Mouse (Mus musculus): ENCODE data around the gene Eif3l. TPM values are rescaled to one million over a fixed set of nuclear protein-coding genes. Genes with fewer than 3 reads are reported as not detected.

Gene Eif3l
- total RNA-seq, 4 experiments from 2014 or later: 57.8 to 60.8 (median 60.6) TPM

- peak; percentile 30 to 47 for DNase-seq (ENCODE audit: low spot score in 2 of 2)
These were observed 48.8 kb downstream of the Eif3l start for GRCm38 (mm10) chr15:79123751-79124150.

DNA sequence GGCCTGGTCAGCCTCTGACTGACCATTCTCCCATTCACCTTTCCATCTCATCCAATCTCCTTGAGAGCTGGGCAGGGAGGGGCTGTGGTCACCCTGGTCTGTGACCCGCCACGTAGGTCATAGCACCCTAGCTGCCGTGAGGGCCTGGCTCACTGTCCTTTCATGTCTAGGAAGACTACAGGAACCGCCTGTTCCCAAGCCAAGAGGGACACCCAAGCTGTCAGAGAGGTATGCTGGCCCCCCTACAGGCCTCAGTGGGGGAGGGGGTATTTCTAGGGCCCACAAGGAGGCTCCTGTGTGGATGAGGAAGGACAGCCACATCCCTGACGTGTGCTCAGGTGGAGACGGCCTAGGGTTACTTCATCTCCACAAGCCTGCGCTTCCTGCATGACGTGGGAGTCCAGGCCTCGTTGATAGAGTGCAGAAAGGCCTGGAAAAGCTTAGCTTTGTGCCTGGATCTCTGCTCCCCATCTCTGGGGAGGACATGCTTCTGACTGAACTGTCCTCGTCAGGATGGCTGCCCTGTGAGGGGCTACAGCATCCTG, 49.4 kb downstream of the Eif3l start:
- no peak for DNase-seq (ENCODE audit: low spot score in 2 of 2)

- DNase-seq (ENCODE audit: low spot score in 2 of 2): peak in 1 of 2 experiments; percentile 31
These were observed 51.4 kb downstream of the Eif3l start for GRCm38 (mm10) chr15:79126217-79126932.

GRCm38 (mm10) chr15:79127101-79127500, 52.1 kb downstream of the Eif3l start:
- DNase-seq (ENCODE audit: low spot score in 2 of 2): no peak

GRCm38 (mm10) chr15:79128208-79128607, 53.2 kb downstream of the Eif3l start:
- no peak for DNase-seq (ENCODE audit: low spot score in 2 of 2)

DNA sequence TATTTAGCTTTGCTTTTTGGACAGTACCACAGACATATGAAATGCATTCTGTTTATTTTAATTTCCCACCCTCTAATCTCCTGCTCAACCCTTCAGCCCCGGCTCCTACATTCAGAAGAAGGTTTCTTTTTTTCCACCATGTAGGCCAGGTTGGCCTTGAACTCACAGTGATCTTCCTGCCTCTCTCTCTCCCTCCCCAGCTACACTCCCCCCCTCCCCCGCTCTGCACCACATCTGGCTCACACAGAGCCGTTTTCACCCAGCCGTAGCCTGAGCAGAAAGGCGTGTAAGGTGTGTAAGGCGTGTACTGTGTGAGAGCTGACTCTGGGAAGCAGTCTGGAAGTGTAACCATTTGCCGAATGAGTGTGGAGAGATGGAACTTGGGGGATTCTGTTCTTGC, 54.3 kb downstream of the Eif3l start:
- DNase-seq (ENCODE audit: low spot score in 2 of 2): no peak

GRCm38 (mm10) chr15:79130782-79131181, 55.8 kb downstream of the Eif3l start:
- DNase-seq (ENCODE audit: low spot score in 2 of 2): no peak

GRCm38 (mm10) chr15:79131442-79131841, 56.5 kb downstream of the Eif3l start:
- peak; percentile 81 to 92 for DNase-seq (ENCODE audit: low spot score in 2 of 2)

- DNase-seq (ENCODE audit: low spot score in 2 of 2): no peak
These were observed 58.2 kb downstream of the Eif3l start for GRCm38 (mm10) chr15:79133191-79133661.

- DNase-seq (ENCODE audit: low spot score in 2 of 2): no peak
These were observed 59.7 kb downstream of the Eif3l start for GRCm38 (mm10) chr15:79134496-79135270.

DNA sequence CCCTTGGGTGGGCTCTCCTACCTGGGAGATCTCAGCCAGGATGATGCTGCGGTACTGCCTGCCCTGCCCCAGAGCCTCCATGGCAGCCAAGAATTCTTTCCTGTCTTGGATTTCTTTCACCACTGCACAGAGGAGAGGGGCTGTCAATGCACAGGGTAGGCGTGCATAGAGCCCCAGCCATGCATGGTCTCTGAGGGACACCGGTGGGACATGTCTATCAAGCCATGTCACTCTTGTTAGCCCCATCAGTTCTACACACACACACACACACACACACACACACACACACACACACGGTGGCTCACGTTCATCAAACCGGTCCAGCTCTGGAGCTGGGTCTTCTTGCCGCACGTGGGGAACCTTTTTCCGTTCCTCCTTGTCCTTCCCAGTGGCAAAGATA, 60.4 kb downstream of the Eif3l start:
- no peak for DNase-seq (ENCODE audit: low spot score in 2 of 2)

DNA sequence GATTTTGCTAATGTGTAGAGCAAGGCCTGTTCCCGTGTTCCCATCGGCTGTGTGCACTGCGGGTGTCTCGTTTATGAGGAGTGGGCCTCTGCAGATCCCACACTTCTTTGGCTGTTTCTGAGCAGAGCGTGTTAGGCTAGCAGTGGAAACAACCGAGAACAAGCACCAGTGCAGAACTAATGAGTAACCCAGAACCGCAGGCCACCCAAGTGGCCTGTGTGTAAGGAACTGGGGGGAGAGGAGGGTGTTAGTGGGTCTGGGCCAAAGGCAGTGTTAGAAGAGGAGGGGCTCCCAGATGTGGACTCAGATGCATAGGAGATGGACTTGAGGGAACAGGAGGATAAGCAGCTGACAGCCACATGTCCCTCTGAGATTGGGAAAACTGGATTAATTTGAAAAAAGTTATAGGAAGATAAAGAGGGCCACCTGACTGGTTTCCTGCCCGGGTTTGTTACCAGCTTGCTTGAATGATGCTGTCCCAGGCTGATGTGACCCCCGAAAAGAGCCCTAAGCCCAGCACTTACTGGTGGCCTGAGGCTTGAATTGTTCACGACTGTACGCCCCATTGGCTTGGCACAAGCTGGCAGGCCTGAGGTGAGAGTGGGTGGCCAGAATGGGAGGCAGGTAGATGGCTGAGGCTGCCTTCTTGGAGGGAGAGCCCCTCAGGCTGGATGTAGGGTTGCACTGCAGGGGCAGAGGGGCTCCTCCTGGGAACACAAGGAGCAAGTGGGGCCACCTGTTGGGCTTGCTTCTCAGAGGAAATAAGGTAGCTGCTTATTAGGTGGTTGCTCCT, 61.0 kb downstream of the Eif3l start:
- DNase-seq (ENCODE audit: low spot score in 2 of 2): no peak

GRCm38 (mm10) chr15:79139640-79140039, 64.7 kb downstream of the Eif3l start:
- DNase-seq (ENCODE audit: low spot score in 2 of 2): no peak

GRCm38 (mm10) chr15:79140866-79141565, 66.0 kb downstream of the Eif3l start, which contains the start of the genes Polr2f and 1700088E04Rik:
Gene Polr2f, plus strand, starts transcription at chr15:79141009.
Gene 1700088E04Rik, minus strand, starts transcription at chr15:79141253.
- DNase-seq (ENCODE audit: low spot score in 2 of 2): peak; percentile 85 to 88

DNA sequence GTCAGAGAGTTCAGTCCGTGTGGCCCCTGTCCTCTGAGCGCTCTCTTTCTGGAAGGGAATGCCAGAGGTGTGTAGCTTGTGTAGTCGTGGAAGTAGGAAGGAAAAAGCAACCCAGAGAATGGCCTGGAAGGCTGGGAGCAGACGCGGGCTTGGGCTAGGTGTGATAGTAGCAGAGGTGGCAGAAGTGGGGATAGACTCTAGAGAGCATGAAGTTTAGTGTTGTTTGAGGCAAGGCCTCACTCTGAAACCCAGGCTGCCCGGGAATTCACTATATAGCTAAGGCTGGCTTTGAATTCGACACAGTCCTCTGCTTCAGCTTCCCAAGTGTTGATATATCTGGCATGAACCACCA, 66.6 kb downstream of the Eif3l start:
- DNase-seq (ENCODE audit: low spot score in 2 of 2): no peak

DNA sequence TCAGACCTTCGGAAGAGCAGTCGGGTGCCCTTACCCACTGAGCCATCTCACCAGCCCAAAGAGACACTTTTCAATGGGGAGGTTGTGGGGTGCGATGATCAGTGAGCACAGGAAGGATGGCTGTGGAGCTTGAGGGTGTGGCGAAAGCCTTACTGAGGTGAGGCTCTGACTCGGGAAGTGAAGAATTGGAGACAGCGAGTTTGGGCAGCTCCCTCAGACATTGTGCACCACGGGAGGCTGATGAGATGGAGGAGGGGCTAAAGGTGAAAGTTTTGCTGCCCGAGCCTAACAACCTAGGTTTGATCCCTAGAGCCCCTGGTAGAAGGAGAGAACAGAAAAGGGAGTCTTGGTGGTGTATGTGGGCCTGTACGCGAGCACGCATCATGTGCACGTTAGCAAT, 68.3 kb downstream of the Eif3l start:
- DNase-seq (ENCODE audit: low spot score in 2 of 2): no peak

Other genes starting within 250 kb of the Eif3l start
- 1 to 10 TPM; 4.1 to 7.3 (median 6.2) TPM for gene Cdc42ep1, start 232.6 kb upstream of the Eif3l start, total RNA-seq (2022)
- gene Lgals2, start 219.7 kb upstream of the Eif3l start, total RNA-seq (2022): not detected
- 10 to 100 TPM; 41.8 to 44.9 (median 43.5) TPM for gene Gga1, start 198.0 kb upstream of the Eif3l start, total RNA-seq (2022)
- gene Gm49510, start 175.5 kb upstream of the Eif3l start, total RNA-seq (2022): not detected
- gene Sh3bp1, start 175.4 kb upstream of the Eif3l start, total RNA-seq (2022): 1 to 10 TPM in 2 of 4 experiments, under 1 TPM in 2; 0.80 to 1.7 (median 1.2) TPM
- 1 to 10 TPM; 1.7 to 2.7 (median 2.1) TPM for gene Pdxp, start 161.3 kb upstream of the Eif3l start, total RNA-seq (2022)
- gene Lgals1, start 148.5 kb upstream of the Eif3l start, total RNA-seq (2022): 100 to 1,000 TPM; 214 to 406 (median 281) TPM
- 10 to 100 TPM; 24.0 to 31.2 (median 28.1) TPM for gene Nol12, start 140.2 kb upstream of the Eif3l start, total RNA-seq (2022)
- 10 to 100 TPM; 38.3 to 69.6 (median 41.9) TPM for gene Triobp, start 127.5 kb upstream of the Eif3l start, total RNA-seq (2022)
- 100 to 1,000 TPM in 1 of 4 experiments, 10 to 100 TPM in 3; 84.7 to 103 (median 92.1) TPM for gene H1f0, start 46.7 kb upstream of the Eif3l start, total RNA-seq (2022)
- not detected for gene Galr3, start 33.3 kb upstream of the Eif3l start, total RNA-seq (2022)
- gene Ankrd54, start 12.3 kb upstream of the Eif3l start, total RNA-seq (2022): 1 to 10 TPM; 3.1 to 5.8 (median 3.5) TPM
- gene Micall1, start 33.7 kb downstream of the Eif3l start, total RNA-seq (2022): 10 to 100 TPM in 3 of 4 experiments, 1 to 10 TPM in 1; 9.8 to 12.6 (median 11.2) TPM
- 10 to 100 TPM; 57.8 to 75.3 (median 70.3) TPM for gene Polr2f, start 65.8 kb downstream of the Eif3l start, total RNA-seq (2022)
- 1 to 10 TPM in 1 of 4 experiments, under 1 TPM in 3; 0.36 to 1.5 (median 0.80) TPM for gene 1700088E04Rik, start 66.1 kb downstream of the Eif3l start, total RNA-seq (2022)
- gene Sox10, start 90.1 kb downstream of the Eif3l start, total RNA-seq (2022): under 1 TPM; 0.19 to 0.72 (median 0.64) TPM
- gene Pick1, start 154.0 kb downstream of the Eif3l start, total RNA-seq (2022): 10 to 100 TPM; 30.0 to 34.8 (median 32.4) TPM
- gene Gm49486, start 154.2 kb downstream of the Eif3l start, total RNA-seq (2022): under 1 TPM; 0.24 to 0.72 (median 0.36) TPM
- gene Slc16a8, start 179.6 kb downstream of the Eif3l start, total RNA-seq (2022): under 1 TPM; 0.15 to 0.85 (median 0.16) TPM
- 1 to 10 TPM; 2.6 to 6.1 (median 3.5) TPM for gene Baiap2l2, start 210.4 kb downstream of the Eif3l start, total RNA-seq (2022)

Measured in gastrocnemius, adult 8-10 months (tissue).